Mouse (Mus musculus) lung, postnatal 0 days (tissue): ENCODE results near the gene Pex10. TPM values are rescaled to one million over a fixed set of nuclear protein-coding genes. Genes with fewer than 3 reads are reported as not detected.

Experiments used
- ATAC-seq: fragments of 200-750 bp; cut with Nextera tagmentation; 2 replicates; pipeline ENCODE4 v1.8.0; 2017; ENCODE audit warnings: moderate library complexity
- DNase-seq: peaks from one replicate; pipeline ENCODE4 v3.0.0-alpha.2; 2016; ENCODE audit warnings: low spot score
- H3K27ac ChIP-seq: fragments of 300-500 bp; sonication (generic); 2 replicates; pipeline ENCODE4 v1.5.1; 2014; ENCODE audit warnings: antibody characterized with exemption, mild to moderate bottlenecking, low read length, mixed read lengths
- H3K27me3 ChIP-seq: fragments of 300-500 bp; sonication (generic); replicated peaks from 2 replicates; pipeline ENCODE4 v1.6.1; 2014; ENCODE audit warnings: low read length, mixed read lengths; ENCODE audit not compliant: insufficient read depth
- H3K36me3 ChIP-seq: fragments of 300-500 bp; sonication (generic); 2 replicates; pipeline ENCODE4 v1.6.1; 2014; ENCODE audit warnings: low read length, mixed read lengths; ENCODE audit not compliant: insufficient read depth
- H3K4me1 ChIP-seq: fragments of 300-500 bp; sonication (generic); 2 replicates; pipeline ENCODE4 v1.6.1; 2014; ENCODE audit warnings: antibody characterized with exemption, low read depth, low read length, mixed read lengths; ENCODE audit not compliant: insufficient read depth
- H3K4me2 ChIP-seq: fragments of 300-500 bp; sonication (generic); replicated peaks from 2 replicates; pipeline ENCODE4 v1.6.1; 2014; ENCODE audit warnings: low read depth, mild to moderate bottlenecking, low read length, moderate library complexity, mixed read lengths
- H3K4me3 ChIP-seq: fragments of 300-500 bp; sonication (generic); 2 replicates; pipeline ENCODE4 v1.5.1; 2014; ENCODE audit warnings: low read depth, low read length
- H3K9ac ChIP-seq: fragments of 300-500 bp; sonication (generic); replicated peaks from 2 replicates; pipeline ENCODE4 v1.6.1; 2014; ENCODE audit warnings: low read depth, mild to moderate bottlenecking
- H3K9me3 ChIP-seq: fragments of 300-500 bp; sonication (generic); 2 replicates; pipeline ENCODE4 v1.6.1; 2016; ENCODE audit warnings: low read length, mixed read lengths
- CTCF ChIP-seq: IDR thresholded peaks from 2 replicates; pipeline ENCODE4 v1.5.1; 2016; ENCODE audit warnings: antibody characterized with exemption, mild to moderate bottlenecking
- EP300 ChIP-seq: IDR thresholded peaks from 2 replicates; pipeline ENCODE4 v1.6.1; 2016; ENCODE audit warnings: antibody characterized with exemption, mild to moderate bottlenecking, control low read depth
- WGBS: fragments of 180-500 bp; shearing (Covaris S2); extraction: QIAGEN DNeasy Blood & Tissue Kit; methylation state at CpG from one replicate; pipeline ENCODE4 v1.1.7; 2014; 5-methylcytosine and 5-hydroxymethylcytosine counted together
- polyA plus RNA-seq: library from polyadenylated mRNA; unstranded; fragments of >200 nt; fragmentation: Nextera tagmentation; extraction: Ambion mirVana; gene quantifications from 2 replicates; pipeline ENCODE4 v1.2.1, GENCODE M21; 2015

Pex10 gene
- polyA plus RNA-seq, 1 experiment from 2014 or later = 19.4 TPM

GRCm38 (mm10) chr4:155121222-155121621, 54.4 kb downstream of the Pex10 start:
- Histone ChIP-seq H3K4me2 (no peak overlapping the region), H3K27me3 (no peaks in the 10 kb centered on the region), H3K4me3 (no peak overlapping the region), H3K27ac (no peak overlapping the region), H3K36me3 (no peaks in the 10 kb centered on the region), H3K4me1 (peaks cover 14% of the 10 kb centered on the region; the same call in 1 of the 2 replicates), H3K9ac (no peak overlapping the region), H3K9me3 (no peaks in the 10 kb centered on the region)
- ATAC-seq = no peak
- WGBS = 71% methylated on average over 6 of the region's 6 CpGs
- DNase-seq = no peak
- no peak for TF ChIP-seq EP300
- no peak for TF ChIP-seq CTCF

Other genes starting within 250 kb of the Pex10 start
- 0.54 and 0.56 TPM in 2 replicates for gene Ttc34, start 229.6 kb upstream of the Pex10 start, polyA plus RNA-seq
- 0.06 and 0.07 TPM in 2 replicates for gene Mmel1, start 197.4 kb upstream of the Pex10 start, polyA plus RNA-seq
- gene Fam213b, start 167.9 kb upstream of the Pex10 start, polyA plus RNA-seq = 16.8 and 18.9 TPM in 2 replicates
- gene Tnfrsf14, start 138.5 kb upstream of the Pex10 start, polyA plus RNA-seq = 1.5 and 2.1 TPM in 2 replicates
- gene Hes5, start 106.1 kb upstream of the Pex10 start, polyA plus RNA-seq = 0.10 TPM in 1 of 2 replicates, not detected in the other
- 20.5 and 23.0 TPM in 2 replicates for gene Pank4, start 102.9 kb upstream of the Pex10 start, polyA plus RNA-seq
- gene Plch2, start 10.2 kb upstream of the Pex10 start, polyA plus RNA-seq = 4.6 and 5.5 TPM in 2 replicates
- 156 and 157 TPM in 2 replicates for gene Rer1, start 19.4 kb downstream of the Pex10 start, polyA plus RNA-seq
- 6.2 and 9.4 TPM in 2 replicates for gene Morn1, start 19.6 kb downstream of the Pex10 start, polyA plus RNA-seq
- gene Ski, start 155.6 kb downstream of the Pex10 start, polyA plus RNA-seq = 22.6 and 23.2 TPM in 2 replicates
- gene Faap20, start 182.8 kb downstream of the Pex10 start, polyA plus RNA-seq = 61.4 and 66.6 TPM in 2 replicates